Mouse (Mus musculus): ENCODE results near the gene Ptma.

GRCm38 (mm10) chr1:86517076-86517475 is 9.4 kb upstream of the Ptma start:
- TF ChIP-seq CTCF (conservative IDR thresholded peaks at IDR 0.05; ENCODE audit: low read length) (no peak), POU5F1 (IDR thresholded peaks at IDR 0.05; ENCODE audit: borderline replicate concordance, low read length) (no peak)
